Mouse (Mus musculus) T-cell, adult 66 days (primary cell): Measurements from ENCODE around the gene Topors. TPM values are rescaled to one million over a fixed set of nuclear protein-coding genes. Genes with fewer than 3 reads are reported as not detected.

Source experiments
- total RNA-seq, 2 experiments: library from RNA; stranded (reverse); gene quantifications; 3 replicates in 1 of 2; 4 replicates in 1 of 2; pipeline ENCODE4 v1.2.4; 2023

Gene Topors
- total RNA-seq, result 10 to 100 TPM; 39.5 to 40.3 TPM

DNA sequence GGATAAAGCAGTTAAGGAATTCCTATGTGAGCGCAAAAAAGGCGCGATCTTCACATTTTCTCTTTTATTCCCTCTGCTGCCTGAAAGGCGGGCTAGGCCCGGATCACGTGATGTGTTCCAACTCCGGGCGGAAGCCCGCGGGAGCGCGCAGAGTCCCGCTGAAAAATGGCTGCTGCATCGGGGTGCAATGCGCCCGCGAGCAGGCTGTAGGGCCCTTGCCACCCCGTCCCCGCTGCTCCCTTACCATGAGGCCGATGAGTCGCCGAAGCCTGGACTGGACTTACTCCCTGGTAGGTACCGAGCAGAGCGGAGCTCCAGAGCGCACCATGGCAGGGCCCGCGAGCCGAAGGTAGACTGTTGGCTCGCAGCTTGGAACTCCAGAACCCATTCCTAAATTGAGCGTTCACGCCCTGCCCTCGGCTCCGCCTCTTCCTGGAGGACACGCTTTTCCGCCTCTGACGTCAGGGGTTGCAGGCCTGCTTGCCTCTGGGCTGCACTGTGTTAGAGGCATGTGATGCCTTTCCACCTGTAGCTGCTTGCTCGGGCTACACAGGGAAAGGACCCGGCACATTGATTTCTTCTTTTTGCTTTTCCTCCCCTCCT is at the start of gene Topors, which contains the start of gene Smim27:
Topors (minus strand) TSS at position 421 of the 603 bp plus-strand sequence.
Smim27 (plus strand) TSS at position 150 of the 603 bp plus-strand sequence.

GRCm38 (mm10) chr4:40279276-40279900 is 9.7 kb upstream of the Topors start, which contains the start of gene Ndufb6:
Gene Ndufb6, minus strand, starts transcription at chr4:40279421.

GRCm38 (mm10) chr4:40239409-40240271 is 30.0 kb downstream of the Topors start, which contains the start of gene Ddx58:
Gene Ddx58, minus strand, starts transcription at chr4:40239828.

Other genes with a start within 250 kb of the Topors start
- 10 to 100 TPM; 19.0 to 21.0 TPM for gene Aco1, start 126.8 kb downstream of the Topors start, total RNA-seq
- 100 to 1,000 TPM; 108 to 110 TPM for gene Ddx58, start 30.0 kb downstream of the Topors start, total RNA-seq
- gene Smim27, start 271 bp downstream of the Topors start, total RNA-seq, result 10 to 100 TPM; 39.7 to 44.9 TPM
- 10 to 100 TPM; 38.0 to 38.5 TPM for gene Ndufb6, start 9.6 kb upstream of the Topors start, total RNA-seq
- not detected for gene Tmem215, start 202.3 kb upstream of the Topors start, total RNA-seq